Mouse (Mus musculus): ENCODE measurements around the gene Apoh.

DNA sequence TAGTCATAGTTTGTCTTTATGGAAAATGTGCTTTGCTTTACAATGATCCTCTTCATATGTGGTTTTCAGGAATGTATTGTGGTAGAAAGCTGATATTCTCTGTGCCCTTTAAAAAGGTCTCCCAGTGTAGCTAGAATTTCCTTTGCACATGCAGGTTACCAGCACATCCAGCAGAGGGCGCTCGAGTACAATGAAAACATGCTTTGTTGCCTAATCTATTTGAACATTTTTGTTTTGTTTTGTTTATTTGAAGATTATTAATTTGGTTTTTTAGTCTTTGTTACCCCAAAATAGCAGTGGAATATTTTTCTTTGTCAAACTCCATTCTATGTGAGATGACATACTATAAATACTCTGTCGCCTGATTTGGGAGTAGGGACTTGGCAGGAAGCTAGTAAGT is 106.7 kb downstream of the Apoh start:
- TF ChIP-seq CTCF (IDR thresholded peaks at IDR 0.05; ENCODE audit: borderline replicate concordance, extremely low read depth, insufficient read depth, insufficient read length) (peak; percentile 83; the same call in 1 of the 2 replicates), POLR2A (IDR thresholded peaks at IDR 0.05; ENCODE audit: borderline replicate concordance, extremely low read depth, insufficient read depth, insufficient read length, poor library complexity, severe bottlenecking) (no peak)
